Mouse (Mus musculus) bone marrow, adult 2 months (tissue): ENCODE results near the gene Prkar2b.

ENCODE experiments used
- CTCF ChIP-seq: fragments of 200-500 bp; IDR thresholded peaks from 2 replicates; pipeline ENCODE4 v1.5.1; 2011; ENCODE audit warnings: low read length, control low read depth; ENCODE audit not compliant: control insufficient read depth, insufficient read depth
- POLR2A ChIP-seq: fragments of 200-500 bp; IDR thresholded peaks from 2 replicates; pipeline ENCODE4 v1.6.1; 2011; ENCODE audit warnings: low read depth, mild to moderate bottlenecking, control low read depth, low read length, borderline replicate concordance; ENCODE audit not compliant: control insufficient read depth

DNA sequence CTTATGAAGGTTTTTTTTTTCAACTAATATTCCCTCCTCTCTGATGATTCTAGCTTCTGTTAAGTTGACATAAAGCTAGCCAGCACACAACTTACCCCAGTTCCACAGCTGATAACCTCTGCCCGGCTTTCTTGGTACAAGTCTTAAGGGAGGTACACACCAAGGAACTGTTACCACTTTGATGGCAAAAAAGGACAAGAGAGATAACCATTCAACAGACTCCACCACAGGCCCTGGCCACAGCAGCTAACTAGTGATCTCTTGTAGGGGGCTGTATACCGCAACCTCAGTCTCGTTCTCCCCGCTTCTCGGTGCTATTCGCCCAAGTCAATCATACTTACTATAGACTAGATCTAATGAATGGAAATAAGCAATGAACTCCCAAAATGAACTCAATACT lies 16.3 kb upstream of the Prkar2b start:
- no peak for TF ChIP-seq CTCF
- TF ChIP-seq POLR2A: no peak
